Mouse (Mus musculus) granulocyte monocyte progenitor cell, adult 5-6 weeks (primary cell): ENCODE measurements around the gene Fam98c. TPM values are rescaled to one million over a fixed set of nuclear protein-coding genes. Genes with fewer than 3 reads are reported as not detected.
"Not testable (repeated sequence)": the region's sequence is repeated elsewhere in the genome, so short reads cannot be mapped to it uniquely, and the experiment has no call there.

Experiments used
- ATAC-seq: replicated peaks from 2 replicates; pipeline ENCODE4 v1.8.0; 2016; ENCODE audit warnings: mild to moderate bottlenecking, moderate TSS enrichment, inconsistent platforms; ENCODE audit not compliant: poor library complexity, severe bottlenecking
- total RNA-seq, 2 experiments: library from RNA; stranded (forward) in 1 of 2; stranded (reverse) in 1 of 2; fragments of 200-712, 200-1000 nt in 1 of 2; fragments of >200 nt in 1 of 2; fragmentation: Nextera tagmentation in 1 of 2; gene quantifications; 2 replicates each; pipeline ENCODE4 v1.2.3; 2014 to 2017

Gene Fam98c
- total RNA-seq, 2 experiments from 2014 or later = 18.3 to 25.3 TPM

- ATAC-seq = no peak
These were observed 6.3 kb upstream of the Fam98c start for GRCm38 (mm10) chr7:29162294-29162693.

DNA sequence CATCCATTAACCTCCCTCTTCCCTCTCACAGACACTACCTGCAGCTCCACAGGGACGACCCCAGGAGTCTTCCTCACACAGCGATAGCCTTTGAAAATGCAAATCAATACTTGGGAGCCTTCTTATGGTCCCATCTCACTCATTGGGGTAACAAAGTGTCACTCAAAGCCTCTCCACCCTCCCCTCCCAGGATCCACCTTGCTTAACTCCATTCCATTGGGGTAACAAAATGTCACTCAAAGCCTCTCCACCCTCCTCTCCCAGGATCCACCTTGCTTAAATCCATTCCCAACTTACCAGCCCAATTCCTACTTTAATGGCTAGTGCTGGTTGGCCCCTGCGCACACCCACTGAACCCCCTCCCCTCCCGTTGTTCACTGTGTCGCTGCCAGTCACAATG lies 2.2 kb upstream of the Fam98c start:
- ATAC-seq = no peak

DNA sequence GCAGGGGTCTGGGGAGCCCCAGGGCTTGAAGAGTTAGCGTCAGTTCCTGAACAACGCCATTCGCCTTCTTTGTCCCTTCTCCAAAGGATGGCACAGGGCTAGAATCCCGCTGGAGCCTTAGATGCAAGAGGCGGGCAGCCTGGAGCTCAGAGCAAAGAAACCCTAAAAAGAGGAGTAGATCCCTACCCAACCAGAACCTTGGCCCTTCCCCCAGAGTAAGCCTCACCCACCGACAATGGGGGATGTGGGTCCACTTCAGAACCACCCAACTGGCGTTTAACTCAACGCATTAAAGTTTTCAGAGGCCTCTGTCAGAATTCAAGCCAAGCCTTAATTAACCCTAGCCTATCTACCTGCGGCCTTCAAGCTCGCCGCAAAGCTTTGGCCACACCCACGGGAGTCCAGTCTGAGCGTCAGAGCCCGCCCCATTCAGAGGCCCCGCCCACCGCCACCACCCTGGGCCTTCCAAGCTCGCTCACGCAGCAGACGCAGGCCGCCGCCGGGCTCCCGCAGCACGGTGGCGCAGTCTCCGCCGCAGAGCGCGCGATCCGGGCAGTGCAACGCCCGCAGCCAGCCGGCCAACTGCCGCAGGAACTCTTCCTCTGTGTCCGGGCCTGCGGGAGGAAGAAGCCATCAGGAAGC lies 717 bp downstream of the Fam98c start:
- peak; percentile 72 for ATAC-seq

GRCm38 (mm10) chr7:29154018-29154720 lies 1.9 kb downstream of the Fam98c start:
- no peak for ATAC-seq

GRCm38 (mm10) chr7:29151486-29151885 lies 4.5 kb downstream of the Fam98c start:
- ATAC-seq = no peak

DNA sequence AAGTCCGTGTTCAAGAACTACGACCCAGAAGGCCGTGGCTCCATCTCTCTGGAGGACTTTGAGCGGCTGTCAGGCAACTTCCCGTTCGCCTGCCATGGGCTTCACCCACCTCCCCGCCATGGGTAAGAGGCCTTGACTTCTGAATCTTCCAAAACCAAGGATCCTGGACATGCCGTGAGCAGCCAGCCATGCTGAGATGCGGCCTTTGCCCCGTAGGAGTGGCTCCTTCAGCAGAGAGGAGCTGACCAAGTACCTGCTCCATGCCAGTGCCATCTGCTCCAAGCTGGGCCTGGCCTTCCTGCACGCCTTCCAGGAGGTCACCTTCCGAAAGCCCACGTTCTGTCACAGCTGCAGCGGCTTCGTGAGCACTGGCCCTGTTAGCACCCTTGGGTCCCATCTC lies 7.3 kb downstream of the Fam98c start:
- no peak for ATAC-seq

GRCm38 (mm10) chr7:29146625-29147367 lies 9.2 kb downstream of the Fam98c start:
- ATAC-seq = no peak

- ATAC-seq = peak; percentile 87
These were observed 12.0 kb downstream of the Fam98c start for GRCm38 (mm10) chr7:29144006-29144405.

- no peak for ATAC-seq
These were observed 14.6 kb downstream of the Fam98c start for GRCm38 (mm10) chr7:29141416-29141815.

DNA sequence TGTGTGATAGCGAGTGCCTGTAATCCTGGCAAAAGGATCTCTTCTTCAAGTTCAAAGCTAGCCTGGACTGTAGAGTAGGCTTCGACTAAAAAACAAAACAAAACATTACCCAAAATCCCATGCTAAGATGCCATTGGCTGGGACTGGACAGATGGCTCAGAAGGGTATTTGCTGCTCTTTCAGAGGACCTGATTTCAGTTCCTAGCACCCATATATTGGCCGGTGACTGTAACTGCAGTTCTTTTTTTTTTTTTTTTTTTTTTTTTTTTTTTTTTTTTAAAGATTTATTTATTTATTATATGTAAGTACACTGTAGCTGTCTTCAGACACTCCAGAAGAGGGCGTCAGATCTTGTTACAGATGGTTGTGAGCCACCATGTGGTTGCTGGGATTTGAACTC lies 16.8 kb downstream of the Fam98c start:
- not testable (repeated sequence) for ATAC-seq

- ATAC-seq = no peak
These were observed 18.6 kb downstream of the Fam98c start for GRCm38 (mm10) chr7:29137429-29137828.

GRCm38 (mm10) chr7:29134693-29135386 lies 21.2 kb downstream of the Fam98c start, which contains the start of gene Rasgrp4:
TSS of gene Rasgrp4 (plus strand) at chr7:29134851.
- peak; percentile 99 for ATAC-seq

DNA sequence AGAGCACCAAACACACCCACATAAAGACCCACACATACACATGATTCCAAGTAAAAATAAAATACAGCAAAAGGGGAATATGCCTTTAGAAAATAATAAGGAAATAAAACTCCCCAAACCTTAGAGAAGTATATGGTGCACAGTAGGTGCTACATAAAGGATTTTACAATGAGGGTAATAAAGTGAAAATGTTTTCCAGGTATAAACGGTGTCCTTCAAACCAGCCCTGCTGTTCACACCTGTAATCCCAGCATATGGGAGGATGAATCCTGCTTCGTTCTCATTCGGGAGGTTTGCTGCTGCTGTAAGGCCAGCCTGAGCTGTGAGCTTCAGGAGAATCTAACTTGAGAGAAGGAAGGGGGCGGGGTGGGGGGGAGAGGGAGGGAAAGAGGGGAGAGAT lies 21.8 kb downstream of the Fam98c start:
- ATAC-seq = no peak

- ATAC-seq = peak; percentile 72
These were observed 27.3 kb downstream of the Fam98c start for GRCm38 (mm10) chr7:29128725-29129124.

DNA sequence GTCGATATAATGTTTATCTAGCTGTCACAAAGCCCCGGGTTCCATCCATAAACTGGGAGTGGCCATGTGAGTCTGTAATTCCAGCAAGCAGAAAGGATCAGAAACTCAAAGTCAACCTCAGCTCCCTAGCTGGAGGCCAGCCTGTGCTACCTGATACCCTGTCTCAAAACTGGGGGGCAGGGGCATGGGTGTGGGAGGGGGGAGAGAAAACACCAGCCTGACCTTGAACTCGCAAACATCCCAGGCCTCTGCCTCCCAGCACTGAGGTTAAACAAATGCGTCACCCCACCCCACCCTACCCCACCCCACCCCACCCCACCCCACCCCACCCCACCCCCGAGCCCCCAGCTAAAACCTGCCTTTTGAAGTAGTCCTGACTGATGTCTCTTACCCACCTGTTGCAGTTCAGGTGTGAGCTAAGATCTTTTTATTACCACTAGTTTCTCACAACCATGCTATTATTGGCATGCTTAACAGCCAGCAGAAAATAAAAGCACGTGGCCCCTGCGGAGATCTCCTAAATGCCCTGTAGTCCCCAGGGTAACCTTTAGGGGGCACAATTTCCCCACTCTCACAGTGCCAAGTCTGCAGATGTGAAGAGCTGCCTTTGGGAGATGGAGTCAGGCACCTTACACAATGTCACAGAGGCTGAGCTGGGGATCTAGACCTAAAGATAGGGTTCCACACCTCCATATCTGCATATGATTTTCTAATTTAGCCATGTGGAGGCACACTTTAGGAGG lies 29.7 kb downstream of the Fam98c start:
- peak; percentile 60 for ATAC-seq

DNA sequence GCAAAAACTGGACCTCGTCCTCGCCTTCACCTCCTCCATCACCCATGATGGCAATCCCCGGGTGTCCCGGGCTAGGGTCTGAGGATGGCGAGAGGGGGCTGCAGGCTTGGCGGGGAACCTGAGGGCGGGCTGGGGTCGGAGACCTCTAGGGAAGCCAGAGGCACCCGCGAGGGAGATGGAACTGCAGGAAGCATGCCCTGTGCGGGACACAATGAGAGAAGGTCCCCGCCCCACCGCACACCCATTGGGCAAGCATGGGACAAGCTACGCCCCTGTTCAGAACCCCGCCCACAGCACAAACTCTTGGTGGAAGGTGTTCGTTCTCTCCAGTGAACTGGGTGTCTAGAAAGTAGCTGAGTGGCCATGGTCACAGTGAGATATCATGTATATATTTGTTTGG lies 31.1 kb downstream of the Fam98c start, which contains the start of gene Ryr1:
Ryr1 (minus strand) TSS at position 210 of the 400 bp plus-strand sequence.
- ATAC-seq = peak; percentile 85

- peak; percentile 6; the same call in 1 of the 2 replicates for ATAC-seq
These were observed 32.3 kb downstream of the Fam98c start for GRCm38 (mm10) chr7:29123531-29124358.

DNA sequence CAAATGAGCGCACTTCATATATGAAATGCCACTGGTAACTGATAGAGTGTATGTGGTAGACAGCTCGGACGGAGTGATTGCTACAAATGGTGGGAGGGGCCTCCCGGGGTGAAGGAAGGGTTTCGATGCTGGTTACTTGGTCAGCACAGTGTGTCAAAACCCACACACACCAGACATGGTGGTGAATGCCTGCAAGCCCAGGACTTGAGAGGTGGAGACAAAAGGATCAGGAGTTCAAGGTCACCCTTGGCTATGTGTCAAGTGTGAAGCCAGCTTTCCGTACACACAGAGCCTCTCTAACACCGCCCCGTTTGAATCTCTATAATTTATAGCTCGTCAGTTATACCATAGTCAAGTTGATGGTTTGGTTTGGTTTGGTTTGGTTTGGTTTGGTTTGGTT lies 33.2 kb downstream of the Fam98c start:
- ATAC-seq = no peak

GRCm38 (mm10) chr7:29119526-29119925 lies 36.5 kb downstream of the Fam98c start:
- ATAC-seq = no peak
